Mouse (Mus musculus): ENCODE measurements around the gene C130032M10Rik.

- TF ChIP-seq POLR2A (IDR thresholded peaks at IDR 0.05; ENCODE audit: borderline replicate concordance, extremely low read depth, low read depth, low read length) (no peak), CTCF (IDR thresholded peaks at IDR 0.05; ENCODE audit: insufficient read depth, low read length) (no peak)
Observed at GRCm38 (mm10) chr9:114468701-114469100, 46.8 kb upstream of the C130032M10Rik start.
